Mouse (Mus musculus) lung, postnatal 25 days (tissue): Measurements from ENCODE around the gene Gm8362.
"Not testable (repeated sequence)": the region's sequence is repeated elsewhere in the genome, so short reads cannot be mapped to it uniquely, and the experiment has no call there.

ENCODE experiments used
- DNase-seq: peaks from one replicate; pipeline ENCODE4 v3.0.0; 2022; ENCODE audit warnings: low spot score

Gene Gm8362

DNA sequence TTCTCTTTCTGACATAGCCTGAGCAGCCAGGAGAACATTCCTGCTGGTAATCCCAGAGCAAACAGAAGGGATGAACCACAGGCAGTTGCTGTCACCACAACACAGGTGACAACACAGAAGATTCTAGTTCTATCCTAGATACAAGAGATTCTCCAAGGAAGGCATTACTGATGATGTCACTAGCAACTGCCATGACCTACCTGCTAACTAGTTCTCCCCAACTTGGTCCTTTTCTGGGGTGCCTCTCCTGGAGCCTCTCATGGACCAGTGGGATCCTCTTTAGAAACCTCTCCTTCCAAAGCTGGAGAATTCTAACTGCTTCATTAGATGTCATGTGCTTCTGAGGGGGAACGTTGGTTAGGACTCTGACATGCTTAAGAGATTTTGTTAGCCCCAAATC is at the start of gene Gm8362:
Gene Gm8362 (minus strand): TSS at position 101 of the 400 bp plus-strand sequence.
- DNase-seq = not testable (repeated sequence)

- DNase-seq = not testable (repeated sequence)
Observed at GRCm38 (mm10) chr14:6823297-6823696, 49.1 kb upstream of the Gm8362 start.

GRCm38 (mm10) chr14:6757231-6757536 is 17.0 kb downstream of the Gm8362 start:
- not testable (repeated sequence) for DNase-seq

- DNase-seq = peak; percentile 0
Observed at GRCm38 (mm10) chr14:6756384-6757230, 17.6 kb downstream of the Gm8362 start.

- not testable (repeated sequence) for DNase-seq
Observed at GRCm38 (mm10) chr14:6742232-6742631, 32.0 kb downstream of the Gm8362 start, which contains the start of gene Gm3636. Gene Gm3636 (minus strand): TSS chr14:6742332.

GRCm38 (mm10) chr14:6720151-6720550 is 54.1 kb downstream of the Gm8362 start, which contains the start of gene Gm8050:
Gene Gm8050 (minus strand): TSS chr14:6720251.
- DNase-seq = not testable (repeated sequence)
